Mouse (Mus musculus) megakaryocyte, embryonic 14.5 days (primary cell): ENCODE results near the gene Itgb1bp1.

Experiments used
- FLI1 ChIP-seq: IDR thresholded peaks from 2 replicates; pipeline ENCODE4 v1.6.1; 2012; ENCODE audit warnings: low read length, inconsistent platforms, mixed read lengths
- GATA1 ChIP-seq: IDR thresholded peaks from 3 replicates; pipeline ENCODE4 v1.6.1; 2012; ENCODE audit warnings: mixed read lengths, low read length, inconsistent platforms, borderline replicate concordance

DNA sequence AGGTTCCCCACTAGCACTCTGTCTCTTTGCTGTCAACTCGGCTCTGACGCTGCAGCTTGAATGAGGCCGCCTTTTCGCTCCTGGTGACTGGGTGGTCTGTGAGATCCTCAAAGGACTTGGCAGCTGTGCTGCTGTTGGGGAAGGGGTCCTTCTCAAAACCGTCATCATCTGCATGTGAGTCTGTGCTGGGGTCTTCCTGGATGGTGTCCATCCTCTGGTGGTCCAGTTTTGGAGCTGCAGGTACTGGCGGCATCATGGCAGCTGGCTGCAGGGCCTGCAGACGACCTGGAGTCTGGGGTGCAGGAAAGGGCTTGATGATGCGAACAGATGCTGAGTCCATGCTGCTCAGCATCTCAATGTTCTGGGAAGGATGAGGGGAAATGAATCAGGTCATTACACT, 39.2 kb upstream of the Itgb1bp1 start:
- TF ChIP-seq FLI1 (no peak), GATA1 (no peak)
